Mouse (Mus musculus) ES-E14 (cell line): ENCODE measurements around the gene 9130230L23Rik. TPM values are rescaled to one million over a fixed set of nuclear protein-coding genes. Genes with fewer than 3 reads are reported as not detected.

Experiments used
- DNase-seq: peaks from one replicate; pipeline ENCODE4 v3.0.0-alpha.2; 2013; ENCODE audit warnings: low read depth, low spot score
- H3K27ac ChIP-seq: 2 replicates; pipeline ENCODE4 v1.5.1; 2012; ENCODE audit warnings: low read depth, mild to moderate bottlenecking, low read length, moderate library complexity, mixed read lengths; ENCODE audit not compliant: poor library complexity, insufficient read depth, severe bottlenecking
- H3K36me3 ChIP-seq: 2 replicates; pipeline ENCODE4 v1.6.1; 2012; ENCODE audit warnings: mild to moderate bottlenecking, low read length, moderate library complexity, mixed read lengths; ENCODE audit not compliant: control insufficient read depth, poor library complexity, insufficient read depth, severe bottlenecking
- H3K4me1 ChIP-seq, 2 experiments: fragments of 150-350 bp in 1 of 2; sonication (generic) in 1 of 2; 2 replicates each; pipeline ENCODE4 v1.6.1; 2012; ENCODE audit warnings: low read length in 2 of 2, mild to moderate bottlenecking in 1 of 2, mixed read lengths in 1 of 2; ENCODE audit not compliant: control insufficient read depth in 2 of 2, insufficient read depth in 2 of 2, poor library complexity in 1 of 2
- H3K4me3 ChIP-seq, 2 experiments: fragments of 150-350 bp in 1 of 2; sonication (generic) in 1 of 2; 2 replicates each; pipeline ENCODE4 v1.5.1; 2012; ENCODE audit warnings: low read length in 2 of 2, low read depth in 1 of 2, mild to moderate bottlenecking in 1 of 2, mixed read lengths in 1 of 2; ENCODE audit not compliant: insufficient read depth in 1 of 2, poor library complexity in 1 of 2, severe bottlenecking in 1 of 2
- H3K9ac ChIP-seq: 2 replicates; pipeline ENCODE4 v1.6.1; 2012; ENCODE audit warnings: low read depth, mild to moderate bottlenecking, low read length, mixed read lengths; ENCODE audit not compliant: poor library complexity, insufficient read depth, severe bottlenecking
- H3K9me3 ChIP-seq: fragments of 150-350 bp; sonication (generic); 2 replicates; pipeline ENCODE4 v1.6.1; 2012; ENCODE audit warnings: low read depth, mild to moderate bottlenecking, low read length; ENCODE audit not compliant: control insufficient read depth, insufficient read depth
- CHD2 ChIP-seq: IDR thresholded peaks from 2 replicates; pipeline ENCODE4 v1.6.1; 2014; ENCODE audit warnings: mild to moderate bottlenecking, low read depth, low read length, inconsistent platforms
- HCFC1 ChIP-seq: IDR thresholded peaks from 2 replicates; pipeline ENCODE4 v1.6.1; 2012; ENCODE audit warnings: low read length, inconsistent platforms, borderline replicate concordance; ENCODE audit not compliant: insufficient read depth
- MAFK ChIP-seq: IDR thresholded peaks from 2 replicates; pipeline ENCODE4 v1.6.1; 2014; ENCODE audit warnings: mild to moderate bottlenecking, low read depth, low read length, inconsistent platforms; ENCODE audit not compliant: insufficient read depth
- ZC3H11A ChIP-seq: IDR thresholded peaks from 2 replicates; pipeline ENCODE4 v1.6.1; 2012; ENCODE audit warnings: low read depth, mild to moderate bottlenecking, inconsistent platforms, low read length, borderline replicate concordance
- ZNF384 ChIP-seq: IDR thresholded peaks from 2 replicates; pipeline ENCODE4 v1.6.1; 2012; ENCODE audit warnings: low read depth, low read length, inconsistent platforms
- in situ Hi-C, 2 experiments: fragments of 600-800 bp; cut with MboI; formaldehyde crosslinking; loops; one replicate each; pipeline ENCODE4 v1.15.1; 2025; ENCODE audit warnings: low sequenced_read_pairs in 2 of 2, inconsistent platforms in 1 of 2; ENCODE audit not compliant: unreplicated experiment in 2 of 2
- total RNA-seq: library from RNA; depleted of rRNA; stranded (reverse); fragments of 300-350 nt; gene quantifications from 2 replicates; pipeline ENCODE4 v1.2.3, GENCODE M21; 2012

The 9130230L23Rik gene
- total RNA-seq, 1 experiment = 0.36 TPM

DNA sequence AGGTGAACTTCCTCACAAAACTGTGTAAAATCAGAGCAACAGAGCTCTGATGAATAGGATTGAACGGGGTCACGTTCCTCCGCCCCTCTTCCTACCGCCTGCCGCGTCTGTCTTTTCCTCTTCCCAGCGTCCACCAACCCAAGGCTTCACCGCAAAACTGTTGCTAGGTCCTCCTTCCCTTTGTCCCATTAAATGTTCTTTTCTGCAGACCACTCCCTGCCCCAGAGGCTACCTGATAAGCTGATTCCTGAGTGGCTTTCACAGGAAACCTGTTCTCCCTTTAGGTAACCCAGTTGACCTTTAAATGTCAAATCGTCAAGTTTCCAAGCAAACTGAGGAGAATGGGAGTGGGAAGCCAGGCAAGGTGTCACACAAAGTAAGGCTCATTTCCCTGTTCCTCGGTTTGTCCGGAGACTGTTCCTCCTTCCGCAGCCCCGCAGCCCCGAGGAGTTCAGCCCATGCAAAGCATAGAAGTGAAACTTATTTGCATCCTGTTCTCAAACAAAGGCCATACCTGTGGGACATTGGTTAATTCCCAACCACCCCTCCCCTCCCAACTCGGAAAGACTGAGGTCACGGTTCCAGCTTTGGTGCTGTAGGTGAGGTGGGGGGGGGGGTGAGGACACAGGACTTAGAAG, 1.1 kb upstream of the 9130230L23Rik start:
- Histone ChIP-seq H3K4me3 (peak overlapping the region in 1 of 2 experiments; percentile 31; a peak in 1 of 4 replicates), H3K36me3 (no peaks in the 10 kb centered on the region), H3K9ac (no peak overlapping the region), H3K27ac (peak overlapping the region; percentile 52; the same call in 1 of the 2 replicates), H3K9me3 (no peaks in the 10 kb centered on the region), H3K4me1 (peaks cover 7 to 16% of the 10 kb centered on the region in 2 experiments)
- DNase-seq = no peak
- no peak for TF ChIP-seq CHD2
- no peak for TF ChIP-seq MAFK
- TF ChIP-seq ZC3H11A = no peak
- TF ChIP-seq ZNF384 = no peak
- in situ Hi-C loops = no loop called here

DNA sequence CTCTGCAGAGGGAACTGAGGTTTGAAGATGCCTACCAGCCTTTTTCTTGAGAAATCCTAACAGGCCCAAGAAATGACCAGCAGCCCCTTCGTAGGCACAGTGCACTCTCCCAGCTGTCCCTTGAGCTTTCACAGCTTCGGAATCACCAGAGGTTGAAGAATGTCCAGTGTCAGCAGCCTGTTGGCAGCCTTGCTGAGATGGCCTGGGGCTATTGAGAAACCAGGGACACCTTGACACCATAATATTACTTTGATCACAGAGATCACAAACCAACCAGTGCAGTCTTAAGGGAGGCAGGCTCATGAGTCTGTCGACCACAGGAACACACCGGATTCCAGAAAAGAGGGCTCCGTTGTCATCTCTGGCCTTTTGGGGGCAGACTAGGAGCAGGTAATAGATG, 2.9 kb downstream of the 9130230L23Rik start:
- DNase-seq = no peak
- H3K27ac ChIP-seq = no peak overlapping the region
- H3K9ac ChIP-seq = no peak overlapping the region
- TF ChIP-seq HCFC1 = no peak
- TF ChIP-seq ZNF384 = no peak
- TF ChIP-seq CHD2 = no peak
- no peak for TF ChIP-seq ZC3H11A
- no peak for TF ChIP-seq MAFK
- H3K4me3 ChIP-seq = no peak overlapping the region
- H3K36me3 ChIP-seq = no peaks in the 10 kb centered on the region
- H3K4me1 ChIP-seq = peaks cover 5 to 14% of the 10 kb centered on the region in 2 experiments
- no peaks in the 10 kb centered on the region for H3K9me3 ChIP-seq
- in situ Hi-C loops = no loop called here

DNA sequence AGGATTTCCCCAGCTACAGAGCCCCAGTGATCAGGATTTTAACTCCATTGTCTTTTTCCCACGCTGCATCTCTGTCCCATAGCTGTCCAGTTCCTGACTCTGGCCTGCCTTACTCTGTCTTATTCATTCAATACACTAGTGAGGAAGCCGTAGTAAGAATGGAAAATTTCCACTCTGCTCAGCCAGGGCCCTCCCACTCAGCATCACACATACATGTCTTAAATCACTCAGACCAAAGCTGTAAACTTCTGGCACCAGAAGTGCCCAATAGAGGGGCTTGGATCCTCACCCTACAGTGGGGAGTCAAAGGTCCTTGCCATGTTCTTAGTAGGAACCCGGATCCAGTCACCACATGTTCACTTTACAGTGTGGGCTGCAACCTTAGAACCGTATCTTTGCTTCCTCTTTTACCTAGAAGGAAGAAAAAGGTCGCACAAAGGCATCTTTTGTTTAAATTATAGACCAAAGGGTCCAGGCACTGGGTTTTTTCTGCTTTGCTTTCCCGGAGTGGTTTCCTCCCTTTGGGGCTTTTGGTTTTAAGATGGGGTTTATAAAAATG, 3.4 kb downstream of the 9130230L23Rik start:
- no peaks in the 10 kb centered on the region for H3K9me3 ChIP-seq
- no peak overlapping the region for H3K4me3 ChIP-seq
- no peak for DNase-seq

DNA sequence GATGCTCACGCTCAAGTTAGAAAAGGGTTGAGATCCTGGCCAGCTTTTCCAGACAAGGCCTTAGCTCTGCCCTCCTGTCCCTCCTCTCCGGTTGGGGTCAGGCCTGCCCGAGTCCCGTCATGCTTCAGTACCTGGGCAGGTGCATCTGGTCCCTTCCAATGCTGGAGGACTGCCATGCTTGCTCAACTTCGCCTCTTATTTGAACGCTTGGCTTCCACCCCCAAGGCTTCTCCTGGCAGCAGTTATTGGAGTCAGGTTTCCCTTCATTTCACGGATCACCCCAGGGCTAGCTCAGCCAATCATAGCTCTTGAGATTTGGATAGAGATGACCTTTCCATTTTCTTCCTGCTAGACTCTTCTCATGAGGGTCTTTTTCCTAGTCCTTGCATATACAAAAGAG, 4.0 kb downstream of the 9130230L23Rik start:
- in situ Hi-C loops = no loop called here
- DNase-seq = no peak
- Histone ChIP-seq H3K4me3 (no peak overlapping the region), H3K36me3 (no peaks in the 10 kb centered on the region), H3K27ac (no peak overlapping the region), H3K9ac (no peak overlapping the region), H3K9me3 (no peaks in the 10 kb centered on the region), H3K4me1 (peaks cover 1 to 15% of the 10 kb centered on the region in 2 experiments; a peak in 3 of 4 replicates)
- TF ChIP-seq CHD2 = no peak
- no peak for TF ChIP-seq ZNF384
- TF ChIP-seq HCFC1 = no peak
- TF ChIP-seq MAFK = no peak
- TF ChIP-seq ZC3H11A = no peak

More for the DNA sequence above, 3.4 kb downstream of the 9130230L23Rik start:
- H3K36me3 ChIP-seq = no peaks in the 10 kb centered on the region
- peaks cover 4 to 13% of the 10 kb centered on the region in 2 experiments for H3K4me1 ChIP-seq
- no peak overlapping the region for H3K27ac ChIP-seq
- H3K9ac ChIP-seq = no peak overlapping the region
- no peak for TF ChIP-seq MAFK
- no peak for TF ChIP-seq HCFC1
- TF ChIP-seq ZC3H11A = no peak
- no peak for TF ChIP-seq ZNF384
- no peak for TF ChIP-seq CHD2
- in situ Hi-C loops = no loop called here
